Mouse (Mus musculus) CH12.LX (cell line): ENCODE measurements around the gene Cds1. TPM values are rescaled to one million over a fixed set of nuclear protein-coding genes. Genes with fewer than 3 reads are reported as not detected.

ENCODE experiments used
- DNase-seq: peaks from one replicate; pipeline ENCODE4 v3.0.0-alpha.2; 2013; ENCODE audit errors: extremely low read depth
- H3K27ac ChIP-seq: 2 replicates; pipeline ENCODE4 v1.5.1; 2012; ENCODE audit warnings: low read depth, mild to moderate bottlenecking, control low read depth, moderate library complexity; ENCODE audit not compliant: insufficient read depth
- H3K27me3 ChIP-seq: replicated peaks from 2 replicates; pipeline ENCODE3; 2012; ENCODE audit warnings: inconsistent platforms
- H3K36me3 ChIP-seq, 2 experiments: replicated peaks in 1 of 2; 2 replicates each; pipeline versions ENCODE3 to v1.6.1; 2012; ENCODE audit warnings: inconsistent platforms in 1 of 2, low read length in 1 of 2, mild to moderate bottlenecking in 1 of 2, mixed read lengths in 1 of 2, moderate library complexity in 1 of 2; ENCODE audit not compliant: control insufficient read depth in 1 of 2, insufficient read depth in 1 of 2
- H3K4me1 ChIP-seq, 2 experiments: 2 replicates each; pipeline ENCODE4 v1.6.1; 2012; ENCODE audit warnings: inconsistent platforms in 1 of 2, moderate library complexity in 1 of 2; ENCODE audit not compliant: insufficient read depth in 2 of 2, control insufficient read depth in 1 of 2
- H3K4me2 ChIP-seq: 2 replicates; pipeline ENCODE4 v1.6.1; 2012; ENCODE audit warnings: low read depth, mild to moderate bottlenecking, control low read depth; ENCODE audit not compliant: poor library complexity, insufficient read depth, severe bottlenecking
- H3K4me3 ChIP-seq, 3 experiments: fragments of 150-350 bp in 1 of 3; sonication (generic) in 1 of 3; replicated peaks in 1 of 3; 2 replicates each; pipeline versions ENCODE3 to v1.5.1; 2011 to 2012; ENCODE audit warnings: low read depth in 2 of 3, low read length in 2 of 3, mild to moderate bottlenecking in 2 of 3, moderate library complexity in 2 of 3, control low read depth in 1 of 3, improper control_type of control experiment in 1 of 3, inconsistent platforms in 1 of 3, mixed read lengths in 1 of 3; ENCODE audit not compliant: poor library complexity in 1 of 3
- H3K79me2 ChIP-seq: replicated peaks from 2 replicates; pipeline ENCODE4 v1.6.1; 2012; ENCODE audit warnings: mild to moderate bottlenecking, moderate library complexity; ENCODE audit not compliant: control insufficient read depth, poor library complexity, insufficient read depth, severe bottlenecking; ENCODE audit errors: extremely low read depth
- H3K9ac ChIP-seq: 2 replicates; pipeline ENCODE4 v1.6.1; 2012; ENCODE audit warnings: low read depth, mild to moderate bottlenecking, control low read depth, moderate library complexity; ENCODE audit not compliant: insufficient read depth
- H3K9me3 ChIP-seq: replicated peaks from 2 replicates; pipeline ENCODE3; 2012; ENCODE audit warnings: low read length, inconsistent platforms, mixed read lengths
- BHLHE40 ChIP-seq: IDR thresholded peaks from 2 replicates; pipeline ENCODE4 v1.6.1; 2011; ENCODE audit warnings: mild to moderate bottlenecking, low read depth, low read length, improper control_type of control experiment
- CHD1 ChIP-seq: IDR thresholded peaks from 2 replicates; pipeline ENCODE4 v1.6.1; 2012; ENCODE audit warnings: low read depth, low read length, improper control_type of control experiment, inconsistent platforms
- CHD2 ChIP-seq: IDR thresholded peaks from 2 replicates; pipeline ENCODE4 v1.6.1; 2011; ENCODE audit warnings: low read length, improper control_type of control experiment
- CTCF ChIP-seq, 2 experiments: IDR thresholded peaks in 1 of 2; conservative IDR thresholded peaks in 1 of 2; 2 replicates each; pipeline ENCODE4 v1.5.1; 2011 to 2012; ENCODE audit warnings: low read depth in 2 of 2, low read length in 2 of 2, improper control_type of control experiment in 1 of 2, inconsistent platforms in 1 of 2, mild to moderate bottlenecking in 1 of 2, moderate library complexity in 1 of 2
- EP300 ChIP-seq: IDR thresholded peaks from 2 replicates; pipeline ENCODE4 v1.6.1; 2011; ENCODE audit warnings: low read length, improper control_type of control experiment
- GABPA ChIP-seq: IDR thresholded peaks from 2 replicates; pipeline ENCODE4 v1.6.1; 2012; ENCODE audit warnings: low read depth, low read length, improper control_type of control experiment, inconsistent platforms; ENCODE audit not compliant: insufficient replicate concordance
- HCFC1 ChIP-seq: IDR thresholded peaks from 2 replicates; pipeline ENCODE4 v1.6.1; 2012; ENCODE audit warnings: low read depth, mild to moderate bottlenecking, inconsistent platforms, low read length, improper control_type of control experiment
- IRF4 ChIP-seq: IDR thresholded peaks from 2 replicates; pipeline ENCODE4 v1.6.1; 2014; ENCODE audit warnings: low read depth, mild to moderate bottlenecking, inconsistent platforms, low read length, improper control_type of control experiment
- JUN ChIP-seq: IDR thresholded peaks from 2 replicates; pipeline ENCODE4 v1.6.1; 2011; ENCODE audit warnings: low read depth, mild to moderate bottlenecking, low read length, improper control_type of control experiment, moderate library complexity; ENCODE audit not compliant: insufficient read depth
- JUND ChIP-seq: conservative IDR thresholded peaks from 2 replicates; pipeline ENCODE4 v1.6.1; 2011; ENCODE audit warnings: low read depth, low read length, improper control_type of control experiment
- KAT2A ChIP-seq: IDR thresholded peaks from 2 replicates; pipeline ENCODE4 v1.6.1; 2012; ENCODE audit warnings: low read length, improper control_type of control experiment, inconsistent platforms; ENCODE audit not compliant: insufficient replicate concordance
- MAFK ChIP-seq: IDR thresholded peaks from 2 replicates; pipeline ENCODE4 v1.6.1; 2011; ENCODE audit warnings: low read length, improper control_type of control experiment; ENCODE audit not compliant: insufficient replicate concordance
- MAZ ChIP-seq: IDR thresholded peaks from 2 replicates; pipeline ENCODE4 v1.6.1; 2012; ENCODE audit warnings: low read depth, mild to moderate bottlenecking, inconsistent platforms, low read length, improper control_type of control experiment, moderate library complexity
- MYC ChIP-seq: IDR thresholded peaks from 2 replicates; pipeline ENCODE4 v1.6.1; 2011; ENCODE audit warnings: low read depth, mild to moderate bottlenecking, improper control_type of control experiment, low read length
- NRF1 ChIP-seq: IDR thresholded peaks from 2 replicates; pipeline ENCODE4 v1.6.1; 2014; ENCODE audit warnings: low read depth, mild to moderate bottlenecking, inconsistent platforms, low read length, improper control_type of control experiment, moderate library complexity
- PAX5 ChIP-seq: IDR thresholded peaks from 2 replicates; pipeline ENCODE4 v1.6.1; 2012; ENCODE audit warnings: low read length, inconsistent platforms, mixed read lengths
- POLR2A ChIP-seq: IDR thresholded peaks from 2 replicates; pipeline ENCODE4 v1.6.1; 2011; ENCODE audit warnings: low read depth, mild to moderate bottlenecking, improper control_type of control experiment, low read length
- POLR2AphosphoS2 ChIP-seq: IDR thresholded peaks from 2 replicates; pipeline ENCODE4 v1.6.1; 2011; ENCODE audit warnings: low read depth, low read length, improper control_type of control experiment
- RAD21 ChIP-seq: IDR thresholded peaks from 2 replicates; pipeline ENCODE4 v1.6.1; 2011; ENCODE audit warnings: low read depth, mild to moderate bottlenecking, low read length, improper control_type of control experiment, moderate library complexity
- SIN3A ChIP-seq: IDR thresholded peaks from 2 replicates; pipeline ENCODE4 v1.6.1; 2012; ENCODE audit warnings: low read length, improper control_type of control experiment, inconsistent platforms
- SMC3 ChIP-seq: IDR thresholded peaks from 2 replicates; pipeline ENCODE4 v1.6.1; 2011; ENCODE audit warnings: low read depth, low read length, improper control_type of control experiment
- ZC3H11A ChIP-seq: IDR thresholded peaks from 2 replicates; pipeline ENCODE4 v1.6.1; 2012; ENCODE audit warnings: low read depth, mild to moderate bottlenecking, inconsistent platforms, low read length, improper control_type of control experiment
- ZKSCAN1 ChIP-seq: IDR thresholded peaks from 2 replicates; pipeline ENCODE4 v1.6.1; 2012; ENCODE audit warnings: low read depth, inconsistent platforms, low read length, improper control_type of control experiment, borderline replicate concordance
- ZNF384 ChIP-seq: IDR thresholded peaks from 2 replicates; pipeline ENCODE4 v1.6.1; 2012; ENCODE audit warnings: low read depth, low read length, improper control_type of control experiment, inconsistent platforms
- dilution Hi-C: fragments of 300-500 bp; cut with MboI; formaldehyde crosslinking; loops from 2 replicates; pipeline ENCODE4 v1.14.3; 2020; ENCODE audit warnings: low sequenced_read_pairs; ENCODE audit not compliant: extremely low pct_unique_long_range_greater_than_20kb, extremely low pct_ligation_motif_present
- in situ Hi-C: fragments of 300-500 bp; cut with MboI; formaldehyde crosslinking; loops from 3 replicates; pipeline ENCODE4 v1.14.3; 2019; ENCODE audit warnings: low sequenced_read_pairs, low pct_ligation_motif_present, low pct_unique_long_range_greater_than_20kb, mixed read lengths
- polyA plus RNA-seq: library from polyadenylated mRNA; unstranded; fragments of >175 nt; gene quantifications from 2 replicates; pipeline ENCODE4 v1.2.1, GENCODE M21; 2012; ENCODE audit warnings: low read depth; ENCODE audit not compliant: insufficient read length
- total RNA-seq, 2 experiments: library from RNA; depleted of rRNA; stranded (reverse); fragments of 300-350 nt in 1 of 2; fragments of >200 nt in 1 of 2; gene quantifications; 2 replicates each; pipeline ENCODE4 v1.2.3; 2012 to 2014

Cds1 gene
- total and polyA plus RNA-seq, 3 experiments = not detected

DNA sequence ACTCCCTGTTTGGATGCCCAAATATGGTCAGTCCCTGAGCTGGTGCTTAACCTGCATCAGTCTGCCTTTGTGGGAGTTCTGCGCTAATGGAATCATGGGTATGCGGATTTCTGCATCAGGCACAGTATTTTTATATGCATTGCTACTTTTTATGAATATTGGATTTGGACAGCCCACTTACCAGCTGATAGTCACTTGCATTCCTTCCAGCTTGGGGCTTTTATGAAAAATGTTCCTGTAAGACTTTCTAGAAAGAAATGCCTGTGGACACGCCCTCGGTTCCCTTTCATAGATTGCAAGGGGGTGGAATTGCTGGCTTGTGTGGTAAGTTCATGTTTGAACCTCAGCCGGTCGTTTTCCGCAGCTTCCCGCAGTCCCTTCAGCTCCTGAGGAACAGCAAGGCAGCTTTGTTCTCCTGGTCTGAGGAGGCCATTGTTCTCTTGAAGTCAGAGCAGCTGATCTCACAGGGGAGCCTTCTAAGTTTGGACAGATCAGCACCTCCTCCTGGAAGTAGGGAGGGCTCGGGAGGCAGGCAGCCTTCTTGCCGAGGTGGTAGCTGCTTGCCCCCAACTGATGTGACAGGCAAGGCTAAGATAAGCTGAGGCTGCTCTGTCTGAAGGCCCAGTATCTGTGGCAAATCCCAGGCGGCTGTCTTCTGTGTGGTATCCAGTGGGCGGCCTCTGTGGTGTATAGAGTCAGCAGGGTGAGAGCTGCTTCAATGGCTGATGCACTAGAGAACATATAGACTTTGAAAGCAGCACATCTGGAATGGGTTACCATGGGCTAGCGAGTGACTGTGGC lies 60.4 kb downstream of the Cds1 start:
- no peak for DNase-seq
- H3K9ac ChIP-seq = no peak overlapping the region
- dilution Hi-C loops (no loop called here), in situ Hi-C loops (no loop called here)
- H3K36me3 ChIP-seq = no peaks in the 10 kb centered on the region
- TF ChIP-seq JUND = no peak
- no peak for TF ChIP-seq ZNF384
- TF ChIP-seq MAFK = no peak
- TF ChIP-seq KAT2A = no peak
- TF ChIP-seq RAD21 = no peak
- no peak for TF ChIP-seq PAX5
- no peak for TF ChIP-seq JUN
- TF ChIP-seq SIN3A = no peak
- no peak for TF ChIP-seq MAZ
- no peak for TF ChIP-seq POLR2AphosphoS2
- TF ChIP-seq CHD2 = no peak
- TF ChIP-seq ZKSCAN1 = no peak
- no peak for TF ChIP-seq NRF1
- no peak for TF ChIP-seq POLR2A
- no peak for TF ChIP-seq CTCF (conservative IDR thresholded peaks at IDR 0.05 in 1 of 2, IDR thresholded peaks at IDR 0.05 in 1 of 2; ENCODE audit: low read depth in 2 of 2, low read length in 2 of 2)
- TF ChIP-seq CHD1 = no peak
- TF ChIP-seq MYC = no peak
- no peak for TF ChIP-seq HCFC1
- H3K79me2 ChIP-seq = no peaks in the 10 kb centered on the region
- no peak overlapping the region for H3K27ac ChIP-seq
- H3K27me3 ChIP-seq = no peaks in the 10 kb centered on the region
- no peaks in the 10 kb centered on the region for H3K4me1 ChIP-seq
- H3K4me2 ChIP-seq = no peak overlapping the region
- H3K9me3 ChIP-seq = peaks cover 95% of the 10 kb centered on the region
- H3K4me3 ChIP-seq = no peak overlapping the region

DNA sequence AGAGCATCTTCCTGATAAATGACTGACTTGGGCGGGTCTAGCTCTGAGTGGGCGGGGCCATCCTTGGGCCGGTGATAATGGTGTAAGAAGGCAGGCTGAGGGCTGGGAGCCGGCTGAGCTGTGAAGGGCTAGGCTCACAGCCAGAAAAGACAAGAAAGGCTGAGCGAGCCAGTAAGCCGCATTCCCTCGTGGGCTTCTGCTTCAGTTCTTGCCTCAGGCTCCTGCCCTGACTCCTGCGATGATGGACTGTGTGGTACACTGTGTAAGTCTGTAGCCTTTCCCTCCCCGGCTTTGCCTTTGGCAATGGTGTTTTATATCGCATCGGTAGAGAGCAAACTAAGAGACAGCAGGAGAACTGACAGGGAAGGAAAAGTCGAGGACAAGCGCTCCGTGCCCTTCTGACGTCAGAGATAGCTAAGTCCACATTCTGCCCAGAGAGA lies 61.6 kb downstream of the Cds1 start:
- Histone ChIP-seq H3K27ac (no peak overlapping the region), H3K9me3 (peaks cover 91% of the 10 kb centered on the region), H3K79me2 (no peaks in the 10 kb centered on the region), H3K9ac (no peak overlapping the region), H3K4me1 (no peaks in the 10 kb centered on the region), H3K27me3 (no peaks in the 10 kb centered on the region), H3K36me3 (no peaks in the 10 kb centered on the region), H3K4me2 (no peak overlapping the region), H3K4me3 (peak overlapping the region in 1 of 3 experiments; percentile 17)
- dilution Hi-C loops (no loop called here), in situ Hi-C loops (no loop called here)
- DNase-seq = no peak
- no peak for TF ChIP-seq RAD21
- no peak for TF ChIP-seq GABPA
- TF ChIP-seq CHD1 = no peak
- no peak for TF ChIP-seq IRF4
- no peak for TF ChIP-seq SIN3A
- TF ChIP-seq EP300 = no peak
- no peak for TF ChIP-seq POLR2AphosphoS2
- TF ChIP-seq BHLHE40 = no peak
- no peak for TF ChIP-seq SMC3
- TF ChIP-seq ZC3H11A = no peak
